Mouse (Mus musculus) limb, embryonic 11.5 days (tissue): ENCODE data around the gene Vps53. TPM values are rescaled to one million over a fixed set of nuclear protein-coding genes. Genes with fewer than 3 reads are reported as not detected.

ENCODE experiments used
- ATAC-seq: fragments of 200-750 bp; cut with Nextera tagmentation; 2 replicates; pipeline ENCODE4 v1.8.0; 2017; ENCODE audit warnings: low read depth; ENCODE audit not compliant: insufficient number of reproducible peaks, low FRiP score, low TSS enrichment
- DNase-seq: peaks from one replicate; pipeline ENCODE4 v3.0.0-alpha.2; 2015; ENCODE audit warnings: low spot score
- H3K27ac ChIP-seq: fragments of 300-500 bp; sonication (generic); replicated peaks from 2 replicates; pipeline ENCODE4 v1.5.1; 2014; ENCODE audit warnings: low read depth, mild to moderate bottlenecking, low read length
- H3K27me3 ChIP-seq: fragments of 300-500 bp; sonication (generic); 2 replicates; pipeline ENCODE4 v1.6.1; 2014; ENCODE audit warnings: mild to moderate bottlenecking, low read length, mixed read lengths; ENCODE audit not compliant: control insufficient read depth, insufficient read depth
- H3K36me3 ChIP-seq: fragments of 300-500 bp; sonication (generic); 2 replicates; pipeline ENCODE4 v1.6.1; 2014; ENCODE audit warnings: mild to moderate bottlenecking, low read length, moderate library complexity, mixed read lengths; ENCODE audit not compliant: control insufficient read depth, insufficient read depth
- H3K4me1 ChIP-seq: fragments of 300-500 bp; sonication (generic); 2 replicates; pipeline ENCODE4 v1.6.1; 2014; ENCODE audit warnings: low read length, mixed read lengths; ENCODE audit not compliant: control insufficient read depth, insufficient read depth
- H3K4me2 ChIP-seq: fragments of 300-500 bp; sonication (generic); 2 replicates; pipeline ENCODE4 v1.6.1; 2014; ENCODE audit warnings: low read depth, mild to moderate bottlenecking, moderate library complexity; ENCODE audit not compliant: severe bottlenecking
- H3K4me3 ChIP-seq: fragments of 300-500 bp; sonication (generic); 2 replicates; pipeline ENCODE4 v1.5.1; 2014; ENCODE audit warnings: low read depth, low read length
- H3K9ac ChIP-seq: fragments of 300-500 bp; sonication (generic); 2 replicates; pipeline ENCODE4 v1.6.1; 2014; ENCODE audit warnings: mild to moderate bottlenecking, low read length
- H3K9me3 ChIP-seq: fragments of 300-500 bp; sonication (generic); 2 replicates; pipeline ENCODE4 v1.6.1; 2016; ENCODE audit warnings: low read length; ENCODE audit not compliant: control insufficient read depth
- WGBS: fragments of 180-500 bp; shearing (Covaris S2); extraction: QIAGEN DNeasy Blood & Tissue Kit; methylation state at CpG from one replicate; pipeline ENCODE4 v1.1.7; 2014; 5-methylcytosine and 5-hydroxymethylcytosine counted together
- polyA plus RNA-seq: library from polyadenylated mRNA; unstranded; fragments of >200 nt; fragmentation: Nextera tagmentation; extraction: Ambion mirVana; gene quantifications from 2 replicates; pipeline ENCODE4 v1.2.1, GENCODE M21; 2014

Vps53 gene
- polyA plus RNA-seq, 1 experiment from 2014 or later = 40.4 TPM

- peak; percentile 89 for DNase-seq
- WGBS = 13% methylated on average over 36 of the region's 36 CpGs
- H3K4me3 ChIP-seq = peak within 1 kb of the TSS; percentile 54
- no peaks in the 10 kb centered on the region for H3K36me3 ChIP-seq
- ATAC-seq = peak; percentile 80
- no peaks in the 10 kb centered on the region for H3K4me1 ChIP-seq
- H3K4me2 ChIP-seq = peak within 1 kb of the TSS; percentile 93
- H3K27ac ChIP-seq = no peak within 1 kb of the TSS
- peaks cover 10% of the 10 kb centered on the region for H3K27me3 ChIP-seq
- H3K9ac ChIP-seq = 0 out of 2 replicates have a peak within 1 kb of the TSS, but pooled peaks have one; percentile 47
- no peaks in the 10 kb centered on the region for H3K9me3 ChIP-seq
Observed at GRCm38 (mm10) chr11:75999440-76000155, 179.8 kb downstream of the Vps53 start, which contains the start of gene 1700016K19Rik. Gene 1700016K19Rik, plus strand, starts transcription at chr11:75999912.

Other genes with a start within 250 kb of the Vps53 start
- 1.7 and 2.7 TPM in 2 replicates for gene Rph3al, start 241.2 kb downstream of the Vps53 start, polyA plus RNA-seq
- 0.16 TPM in 1 of 2 replicates, not detected in the other for gene 1700016K19Rik, start 179.7 kb downstream of the Vps53 start, polyA plus RNA-seq
- gene Rflnb, start 151.9 kb downstream of the Vps53 start, polyA plus RNA-seq = 35.6 and 47.4 TPM in 2 replicates
- 37.0 TPM in 2 replicates for gene Fam57a, start within 50 bp of the Vps53 start, polyA plus RNA-seq
- 0.95 TPM in 1 of 2 replicates, not detected in the other for gene Dbil5, start 38.0 kb upstream of the Vps53 start, polyA plus RNA-seq
- gene Gemin4, start 38.0 kb upstream of the Vps53 start, polyA plus RNA-seq = 44.5 and 55.4 TPM in 2 replicates
- 23.9 and 24.0 TPM in 2 replicates for gene Mrm3, start 64.1 kb upstream of the Vps53 start, polyA plus RNA-seq
- gene Glod4, start 64.1 kb upstream of the Vps53 start, polyA plus RNA-seq = 136 TPM in 2 replicates
- gene Nxn, start 219.5 kb upstream of the Vps53 start, polyA plus RNA-seq = 45.7 and 57.3 TPM in 2 replicates
- 135 and 152 TPM in 2 replicates for gene Timm22, start 227.3 kb upstream of the Vps53 start, polyA plus RNA-seq